Mouse (Mus musculus): ENCODE data around the gene Gm40193. TPM values are rescaled to one million over a fixed set of nuclear protein-coding genes. Genes with fewer than 3 reads are reported as not detected.

Gene Gm40193
- polyA plus RNA-seq, 1 experiment from 2014 or later = not detected

DNA sequence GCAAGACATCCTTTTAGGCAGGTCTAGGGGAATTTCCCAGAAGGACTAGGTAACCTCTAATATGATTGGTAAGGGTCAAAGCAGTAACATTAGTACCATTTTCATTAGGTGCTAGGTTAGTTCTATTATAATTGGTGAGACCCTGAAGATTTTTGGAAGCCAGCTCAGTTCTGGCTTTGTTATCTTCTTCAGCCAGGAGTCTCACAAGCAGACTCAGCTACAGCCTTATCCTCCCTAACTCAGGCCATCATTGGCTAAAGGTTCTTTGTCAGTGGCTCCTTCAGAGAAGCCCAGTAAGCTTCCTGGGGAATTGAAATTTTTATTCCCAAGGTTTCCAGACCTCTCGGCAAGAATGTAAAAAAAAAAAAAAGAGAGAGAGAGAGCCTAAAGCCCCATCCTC is 14.3 kb downstream of the Gm40193 start:
- no peak overlapping the region for H3K4me3 ChIP-seq (ENCODE audit: low read depth, low read length)
- WGBS = 67% methylated on average over 1 of the region's 1 CpGs
- no peaks in the 10 kb centered on the region; the same call in 1 of the 2 replicates for H3K27me3 ChIP-seq (ENCODE audit: control insufficient read depth, insufficient read depth, low read length)
- peaks cover 6% of the 10 kb centered on the region for H3K4me1 ChIP-seq (ENCODE audit: control insufficient read depth, insufficient read depth, low read length)
- no peak for ATAC-seq (ENCODE audit: low FRiP score)
- no peak overlapping the region for H3K4me2 ChIP-seq
- H3K9me3 ChIP-seq (ENCODE audit: control insufficient read depth, low read length) = no peaks in the 10 kb centered on the region
- no peak overlapping the region for H3K9ac ChIP-seq (ENCODE audit: low read length)
- no peak for DNase-seq (ENCODE audit: low spot score, missing footprints)
- no peaks in the 10 kb centered on the region for H3K36me3 ChIP-seq (ENCODE audit: control insufficient read depth, insufficient read depth, low read length)
- H3K27ac ChIP-seq (ENCODE audit: low read depth, low read length) = no peak overlapping the region

DNA sequence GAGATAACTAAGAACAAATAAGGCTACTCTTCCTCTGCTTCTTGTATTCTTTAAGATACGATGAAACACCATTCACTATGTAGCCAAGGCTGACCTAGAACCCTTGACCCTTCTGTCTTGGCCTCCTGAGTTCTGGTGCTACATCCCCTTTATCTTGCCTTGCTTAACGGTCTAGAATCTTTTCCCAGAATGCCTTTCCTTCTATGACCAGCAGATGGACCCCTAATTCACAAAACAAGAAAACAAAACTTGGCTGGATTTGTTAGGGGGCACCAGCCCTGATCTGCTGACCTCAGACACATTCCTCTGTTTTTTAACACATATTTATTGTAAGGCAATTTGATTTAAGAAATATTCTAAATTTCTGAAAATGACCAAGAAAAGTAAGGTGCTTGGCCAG is 16.4 kb downstream of the Gm40193 start:
- H3K4me1 ChIP-seq (ENCODE audit: control insufficient read depth, insufficient read depth, low read length) = peaks cover 7% of the 10 kb centered on the region
- H3K27me3 ChIP-seq (ENCODE audit: control insufficient read depth, insufficient read depth, low read length) = no peaks in the 10 kb centered on the region; the same call in 1 of the 2 replicates
- no peak overlapping the region for H3K4me2 ChIP-seq
- no peaks in the 10 kb centered on the region for H3K9me3 ChIP-seq (ENCODE audit: control insufficient read depth, low read length)
- 24% methylated on average over 2 of the region's 2 CpGs for WGBS
- no peaks in the 10 kb centered on the region for H3K36me3 ChIP-seq (ENCODE audit: control insufficient read depth, insufficient read depth, low read length)
- no peak overlapping the region for H3K27ac ChIP-seq (ENCODE audit: low read depth, low read length)
- DNase-seq (ENCODE audit: low spot score, missing footprints) = peak; percentile 93
- no peak for ATAC-seq (ENCODE audit: low FRiP score)
- no peak overlapping the region for H3K4me3 ChIP-seq (ENCODE audit: low read depth, low read length)
- no peak overlapping the region for H3K9ac ChIP-seq (ENCODE audit: low read length)

DNA sequence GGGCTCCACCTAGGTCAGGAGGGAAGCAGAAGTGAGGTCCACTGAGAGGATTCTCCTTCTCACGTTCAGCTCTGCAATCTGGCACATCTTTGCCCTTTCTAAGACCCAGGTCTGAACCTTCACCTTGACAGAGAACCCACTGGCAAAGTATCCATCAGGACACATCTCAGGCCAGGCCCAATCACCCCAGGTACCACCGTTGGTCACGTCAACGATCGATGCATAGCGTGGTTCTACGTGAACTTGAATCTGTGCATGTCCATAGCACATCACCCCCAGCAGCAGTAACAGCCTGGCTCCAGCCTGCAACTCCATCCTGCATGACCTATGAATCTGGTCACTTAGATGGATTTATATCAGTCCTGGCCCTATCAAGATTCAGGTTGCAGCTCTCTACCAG is 18.5 kb downstream of the Gm40193 start, which contains the start of gene Vmo1:
Vmo1 (minus strand) TSS at position 329 of the 400 bp plus-strand sequence.
- no peak within 1 kb of the TSS for H3K4me3 ChIP-seq (ENCODE audit: low read depth, low read length)
- DNase-seq (ENCODE audit: low spot score, missing footprints) = no peak
- ATAC-seq (ENCODE audit: low FRiP score) = no peak
- WGBS = 91% methylated on average over 7 of the region's 7 CpGs
- peaks cover 5% of the 10 kb centered on the region; the same call in 1 of the 2 replicates for H3K4me1 ChIP-seq (ENCODE audit: control insufficient read depth, insufficient read depth, low read length)
- no peaks in the 10 kb centered on the region; the same call in 1 of the 2 replicates for H3K27me3 ChIP-seq (ENCODE audit: control insufficient read depth, insufficient read depth, low read length)
- H3K36me3 ChIP-seq (ENCODE audit: control insufficient read depth, insufficient read depth, low read length) = no peaks in the 10 kb centered on the region
- H3K27ac ChIP-seq (ENCODE audit: low read depth, low read length) = no peak within 1 kb of the TSS
- H3K9ac ChIP-seq (ENCODE audit: low read length) = no peak within 1 kb of the TSS
- H3K9me3 ChIP-seq (ENCODE audit: control insufficient read depth, low read length) = no peaks in the 10 kb centered on the region
- no peak within 1 kb of the TSS for H3K4me2 ChIP-seq

DNA sequence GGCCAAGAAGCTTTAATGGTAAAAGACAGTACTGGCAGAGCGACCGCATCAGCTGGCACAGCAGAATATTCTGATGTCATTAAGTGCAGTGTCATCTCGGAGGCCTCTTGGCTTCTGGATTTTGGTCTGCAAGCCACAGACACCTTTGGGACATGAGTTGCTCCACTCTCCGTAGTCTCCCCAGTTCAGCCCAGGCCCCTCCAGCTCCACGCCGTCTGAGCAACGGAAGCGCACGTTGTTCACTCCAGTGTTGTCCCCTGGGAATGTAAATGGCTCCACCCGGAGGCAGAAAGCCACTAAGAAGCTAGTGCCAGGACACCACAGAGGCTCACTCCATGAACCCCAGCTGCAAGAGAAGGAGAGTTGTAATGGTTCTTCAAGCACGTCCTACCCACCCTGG is 19.2 kb downstream of the Gm40193 start:
- Histone ChIP-seq H3K27me3 (ENCODE audit: control insufficient read depth, insufficient read depth, low read length) (no peaks in the 10 kb centered on the region), H3K36me3 (ENCODE audit: control insufficient read depth, insufficient read depth, low read length) (no peaks in the 10 kb centered on the region), H3K4me1 (ENCODE audit: control insufficient read depth, insufficient read depth, low read length) (peaks cover 5% of the 10 kb centered on the region; the same call in 1 of the 2 replicates), H3K4me3 (ENCODE audit: low read depth, low read length) (no peak overlapping the region), H3K9me3 (ENCODE audit: control insufficient read depth, low read length) (no peaks in the 10 kb centered on the region), H3K9ac (ENCODE audit: low read length) (no peak overlapping the region), H3K4me2 (no peak overlapping the region), H3K27ac (ENCODE audit: low read depth, low read length) (no peak overlapping the region)
- DNase-seq (ENCODE audit: low spot score, missing footprints) (peak; percentile 85), ATAC-seq (ENCODE audit: low FRiP score) (no peak)
- WGBS = 52% methylated on average over 11 of the region's 11 CpGs

DNA sequence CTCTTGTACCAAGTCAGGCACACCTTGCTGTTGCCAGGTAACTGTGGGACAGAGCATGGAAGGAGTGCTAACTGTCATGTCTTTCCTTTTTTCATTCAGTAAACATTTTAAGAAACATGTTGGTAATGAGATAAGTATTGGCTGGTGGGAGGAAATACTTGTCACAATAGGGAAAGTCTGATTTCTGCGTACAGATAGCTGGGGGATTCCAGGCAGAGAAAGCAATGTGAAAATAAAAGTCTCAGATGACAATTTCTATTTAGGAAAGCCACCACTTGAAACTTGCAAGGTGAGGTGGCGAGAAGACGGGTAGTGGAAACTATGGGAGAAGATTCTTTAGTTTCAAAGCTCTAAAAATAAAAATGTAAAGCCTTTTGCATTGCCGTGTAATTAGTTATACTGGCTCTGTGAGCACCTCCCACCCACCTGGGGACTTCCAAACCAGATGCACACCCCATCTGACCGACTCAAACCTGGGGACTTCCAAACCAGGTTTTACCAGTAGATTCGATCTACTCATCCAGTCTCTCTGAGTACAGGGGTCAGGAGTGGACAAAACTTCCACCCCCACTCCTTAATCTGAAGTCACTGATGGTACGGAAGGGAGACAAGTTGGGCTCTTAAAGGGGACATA is 19.9 kb downstream of the Gm40193 start:
- Histone ChIP-seq H3K4me2 (no peak overlapping the region), H3K9me3 (ENCODE audit: control insufficient read depth, low read length) (no peaks in the 10 kb centered on the region), H3K9ac (ENCODE audit: low read length) (no peak overlapping the region), H3K36me3 (ENCODE audit: control insufficient read depth, insufficient read depth, low read length) (no peaks in the 10 kb centered on the region), H3K27ac (ENCODE audit: low read depth, low read length) (no peak overlapping the region), H3K4me3 (ENCODE audit: low read depth, low read length) (no peak overlapping the region), H3K27me3 (ENCODE audit: control insufficient read depth, insufficient read depth, low read length) (no peaks in the 10 kb centered on the region), H3K4me1 (ENCODE audit: control insufficient read depth, insufficient read depth, low read length) (peaks cover 5% of the 10 kb centered on the region; the same call in 1 of the 2 replicates)
- ATAC-seq (ENCODE audit: low FRiP score) (no peak), DNase-seq (ENCODE audit: low spot score, missing footprints) (no peak)
- 80% methylated on average over 7 of the region's 7 CpGs for WGBS

DNA sequence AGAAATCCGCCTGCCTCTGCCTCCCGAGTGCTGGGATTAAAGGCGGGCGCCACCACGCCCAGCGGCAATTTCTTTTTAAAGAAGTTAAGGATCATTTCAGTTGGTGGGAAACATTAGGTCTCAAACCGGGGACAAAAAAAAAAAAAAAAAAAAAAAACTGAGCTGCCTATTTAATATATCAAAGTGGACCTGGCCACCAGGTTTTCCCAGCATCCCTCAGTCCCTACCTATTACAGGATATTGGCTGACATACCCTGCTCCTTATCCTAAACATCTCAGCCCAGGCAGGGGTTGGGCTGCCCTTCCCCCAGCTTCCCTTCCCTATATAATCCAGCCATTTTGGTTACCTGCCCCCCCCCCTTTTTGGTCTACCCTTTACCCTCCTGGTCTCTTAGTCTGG is 20.9 kb downstream of the Gm40193 start:
- no peak overlapping the region for H3K4me2 ChIP-seq
- no peaks in the 10 kb centered on the region for H3K27me3 ChIP-seq (ENCODE audit: control insufficient read depth, insufficient read depth, low read length)
- no peak for DNase-seq (ENCODE audit: low spot score, missing footprints)
- H3K9me3 ChIP-seq (ENCODE audit: control insufficient read depth, low read length) = no peaks in the 10 kb centered on the region
- no peak overlapping the region for H3K4me3 ChIP-seq (ENCODE audit: low read depth, low read length)
- 97% methylated on average over 7 of the region's 7 CpGs for WGBS
- no peak for ATAC-seq (ENCODE audit: low FRiP score)
- H3K9ac ChIP-seq (ENCODE audit: low read length) = no peak overlapping the region
- no peak overlapping the region for H3K27ac ChIP-seq (ENCODE audit: low read depth, low read length)
- peaks cover 5% of the 10 kb centered on the region; the same call in 1 of the 2 replicates for H3K4me1 ChIP-seq (ENCODE audit: control insufficient read depth, insufficient read depth, low read length)
- no peaks in the 10 kb centered on the region for H3K36me3 ChIP-seq (ENCODE audit: control insufficient read depth, insufficient read depth, low read length)

DNA sequence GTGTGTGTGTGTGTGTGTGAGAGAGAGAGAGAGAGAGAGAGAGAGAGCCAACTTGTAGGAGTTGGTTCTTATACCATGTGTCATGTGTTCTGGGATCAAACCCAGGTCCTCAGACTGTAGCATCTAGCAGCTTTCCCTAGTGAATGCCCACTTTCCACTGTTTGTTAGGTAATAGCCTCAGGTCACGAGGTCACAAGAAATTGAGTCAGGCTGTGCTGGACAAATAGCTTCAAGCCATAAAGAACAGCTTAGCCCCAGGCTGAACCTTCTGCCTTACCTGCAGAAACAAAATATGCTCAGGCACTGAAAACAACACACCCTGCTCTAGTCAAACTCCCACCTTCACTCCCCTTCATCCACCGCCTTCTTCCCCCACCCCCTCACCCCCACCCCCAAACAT is 21.5 kb downstream of the Gm40193 start:
- ATAC-seq (ENCODE audit: low FRiP score) = no peak
- H3K27me3 ChIP-seq (ENCODE audit: control insufficient read depth, insufficient read depth, low read length) = no peaks in the 10 kb centered on the region
- DNase-seq (ENCODE audit: low spot score, missing footprints) = no peak
- no peak overlapping the region for H3K9ac ChIP-seq (ENCODE audit: low read length)
- 74% methylated on average over 2 of the region's 2 CpGs for WGBS
- H3K27ac ChIP-seq (ENCODE audit: low read depth, low read length) = no peak overlapping the region
- no peaks in the 10 kb centered on the region for H3K9me3 ChIP-seq (ENCODE audit: control insufficient read depth, low read length)
- no peaks in the 10 kb centered on the region for H3K36me3 ChIP-seq (ENCODE audit: control insufficient read depth, insufficient read depth, low read length)
- H3K4me1 ChIP-seq (ENCODE audit: control insufficient read depth, insufficient read depth, low read length) = peaks cover 5% of the 10 kb centered on the region; the same call in 1 of the 2 replicates
- no peak overlapping the region for H3K4me3 ChIP-seq (ENCODE audit: low read depth, low read length)
- no peak overlapping the region for H3K4me2 ChIP-seq

DNA sequence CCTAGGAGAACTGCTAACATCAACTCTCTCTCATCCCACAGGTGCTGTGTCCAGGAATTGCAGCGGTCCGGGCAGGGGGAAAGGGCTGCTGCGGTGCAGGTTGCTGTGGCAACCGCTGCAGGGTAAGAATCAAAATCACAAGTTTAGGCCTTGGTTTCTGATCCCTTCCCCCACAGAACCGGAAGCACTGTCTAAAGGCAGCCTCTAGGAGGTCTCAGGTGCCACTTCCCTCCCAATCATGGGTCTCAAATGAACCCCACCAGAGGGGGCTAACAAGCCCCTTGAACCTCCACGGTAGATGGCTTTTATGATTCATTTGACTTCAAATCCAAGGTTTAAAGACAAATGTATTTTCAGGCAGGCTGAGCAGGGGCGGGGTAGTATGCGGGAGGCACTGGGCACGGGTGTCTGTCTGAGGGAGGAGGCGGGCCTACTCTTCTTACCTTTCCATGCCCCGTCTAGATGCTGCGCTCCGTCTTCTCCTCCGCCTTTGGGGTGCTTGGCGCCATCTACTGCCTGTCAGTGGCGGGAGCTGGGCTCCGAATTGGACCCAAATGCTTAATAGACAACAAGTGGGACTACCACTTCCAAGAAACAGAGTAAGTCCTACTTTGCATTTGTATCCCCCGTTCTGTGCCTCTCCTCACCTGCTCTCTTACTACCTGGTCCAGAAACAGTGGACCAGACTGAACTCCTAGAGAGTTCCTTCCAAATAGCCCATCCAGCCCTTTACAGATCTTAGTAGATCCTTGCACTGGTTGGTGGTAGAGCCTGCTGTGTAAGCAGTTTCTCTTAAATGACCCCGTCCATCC is 22.8 kb downstream of the Gm40193 start:
- no peaks in the 10 kb centered on the region for H3K9me3 ChIP-seq (ENCODE audit: control insufficient read depth, low read length)
- H3K36me3 ChIP-seq (ENCODE audit: control insufficient read depth, insufficient read depth, low read length) = no peaks in the 10 kb centered on the region
- H3K27ac ChIP-seq (ENCODE audit: low read depth, low read length) = no peak overlapping the region
- 8% methylated on average over 19 of the region's 19 CpGs for WGBS
- no peaks in the 10 kb centered on the region for H3K27me3 ChIP-seq (ENCODE audit: control insufficient read depth, insufficient read depth, low read length)
- no peak overlapping the region for H3K9ac ChIP-seq (ENCODE audit: low read length)
- ATAC-seq (ENCODE audit: low FRiP score) = no peak
- peak; percentile 91 for DNase-seq (ENCODE audit: low spot score, missing footprints)
- no peak overlapping the region for H3K4me3 ChIP-seq (ENCODE audit: low read depth, low read length)
- peak overlapping the region; percentile 29; the same call in 1 of the 2 replicates for H3K4me2 ChIP-seq
- peaks cover 5% of the 10 kb centered on the region; the same call in 1 of the 2 replicates for H3K4me1 ChIP-seq (ENCODE audit: control insufficient read depth, insufficient read depth, low read length)

DNA sequence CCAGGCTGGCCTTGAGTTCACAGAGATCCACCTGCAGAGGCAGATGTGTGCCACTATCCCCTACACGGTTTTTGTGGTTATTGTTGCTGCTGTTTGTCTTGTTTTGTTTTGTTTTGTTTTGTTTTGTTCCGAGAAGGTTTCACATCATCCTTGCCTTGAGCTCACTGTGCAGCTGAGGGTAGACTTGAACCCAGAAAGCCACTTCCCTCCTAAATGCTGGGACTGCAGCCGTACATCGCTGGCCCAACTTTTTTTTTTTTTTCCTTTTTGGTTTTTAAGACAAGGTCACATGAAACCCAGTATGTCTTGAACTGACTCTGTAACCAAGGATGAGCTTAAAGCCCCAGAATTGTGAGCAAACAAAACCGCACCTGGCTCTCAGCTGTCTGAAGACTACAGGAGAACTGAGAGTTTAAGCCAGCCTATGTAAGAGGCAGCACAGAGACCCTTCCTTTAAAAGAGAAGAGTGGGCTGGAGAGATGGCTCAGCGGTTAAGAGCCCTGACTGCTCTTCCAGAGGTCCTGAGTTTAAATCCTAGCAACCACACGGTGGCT is 25.7 kb downstream of the Gm40193 start:
- Histone ChIP-seq H3K27me3 (ENCODE audit: control insufficient read depth, insufficient read depth, low read length) (no peaks in the 10 kb centered on the region), H3K27ac (ENCODE audit: low read depth, low read length) (no peak overlapping the region), H3K36me3 (ENCODE audit: control insufficient read depth, insufficient read depth, low read length) (no peaks in the 10 kb centered on the region), H3K4me3 (ENCODE audit: low read depth, low read length) (no peak overlapping the region), H3K9me3 (ENCODE audit: control insufficient read depth, low read length) (no peaks in the 10 kb centered on the region), H3K4me1 (ENCODE audit: control insufficient read depth, insufficient read depth, low read length) (peaks cover 3% of the 10 kb centered on the region; the same call in 1 of the 2 replicates), H3K9ac (ENCODE audit: low read length) (no peak overlapping the region), H3K4me2 (no peak overlapping the region)
- ATAC-seq (ENCODE audit: low FRiP score) (no peak), DNase-seq (ENCODE audit: low spot score, missing footprints) (no peak)
- 69% methylated on average over 7 of the region's 7 CpGs for WGBS
